Mouse (Mus musculus): ENCODE results near the gene Ddx39b. TPM values are rescaled to one million over a fixed set of nuclear protein-coding genes. Genes with fewer than 3 reads are reported as not detected.

Gene Ddx39b
- polyA plus RNA-seq, 1 experiment = 268 TPM

DNA sequence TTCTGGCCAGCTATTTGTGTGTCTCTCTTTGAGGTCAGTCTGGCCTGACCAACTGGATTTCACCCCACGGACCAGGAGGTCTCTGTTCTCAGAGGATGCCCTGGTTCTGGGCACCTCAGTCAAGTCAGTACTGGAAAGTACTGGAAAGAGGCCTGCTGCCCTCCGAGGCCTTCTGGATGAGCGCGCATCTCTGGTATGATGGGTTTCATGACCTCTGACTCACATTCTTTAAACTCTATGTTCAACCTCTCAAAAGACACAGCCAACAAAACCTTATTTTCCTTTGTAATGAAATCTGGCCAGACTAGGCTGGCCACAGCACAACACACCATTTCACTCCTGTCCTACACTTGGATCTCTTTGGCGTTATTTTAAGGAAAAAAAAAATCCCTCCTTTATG, 16.1 kb upstream of the Ddx39b start:
- no peak overlapping the region for H3K4me2 ChIP-seq (ENCODE audit: low read depth)
- H3ac ChIP-seq (ENCODE audit: control insufficient read depth, insufficient read length) = no peak overlapping the region
- H3K79me2 ChIP-seq (ENCODE audit: control insufficient read depth, insufficient read depth) = no peaks in the 10 kb centered on the region
- H3K36me3 ChIP-seq (ENCODE audit: control insufficient read depth, insufficient read depth) = peaks cover 10% of the 10 kb centered on the region
- TF ChIP-seq TCF3 (IDR thresholded peaks at IDR 0.05; ENCODE audit: insufficient read length, low read depth) (no peak), REST (IDR thresholded peaks at IDR 0.05; ENCODE audit: insufficient read depth, insufficient read length) (no peak), POLR2AphosphoS2 (IDR thresholded peaks at IDR 0.05; ENCODE audit: insufficient read length, low read depth) (no peak), MAX (IDR thresholded peaks at IDR 0.05; ENCODE audit: low read depth) (no peak), SRF (IDR thresholded peaks at IDR 0.05; ENCODE audit: control insufficient read depth, insufficient read length, low read depth) (no peak), USF1 (IDR thresholded peaks at IDR 0.05; ENCODE audit: low read depth) (no peak), TCF12 (IDR thresholded peaks at IDR 0.05; ENCODE audit: insufficient read depth, poor library complexity, severe bottlenecking) (no peak), MYOD1 (IDR thresholded peaks at IDR 0.05; ENCODE audit: control insufficient read depth in 1 of 3, insufficient read length in 2 of 3, low read depth in 2 of 3) (no peak), CEBPB (IDR thresholded peaks at IDR 0.05; ENCODE audit: insufficient read depth, poor library complexity, severe bottlenecking) (no peak), MYOG (IDR thresholded peaks at IDR 0.05; ENCODE audit: control insufficient read depth in 1 of 3, insufficient read depth in 1 of 3, insufficient read length in 2 of 3, low read depth in 2 of 3) (no peak), POLR2A (IDR thresholded peaks at IDR 0.05; ENCODE audit: insufficient read length, low read depth) (no peak), E2F4 (IDR thresholded peaks at IDR 0.05; ENCODE audit: insufficient read depth) (no peak)
- no peaks in the 10 kb centered on the region for H3K27me3 ChIP-seq (ENCODE audit: control insufficient read depth, insufficient read depth, insufficient read length)
- no peak overlapping the region for H3K4me3 ChIP-seq

GRCm38 (mm10) chr17:35226561-35227046, 14.9 kb upstream of the Ddx39b start:
- H3K79me2 ChIP-seq (ENCODE audit: control insufficient read depth, insufficient read depth) = peaks cover 5% of the 10 kb centered on the region
- H3K4me2 ChIP-seq (ENCODE audit: low read depth) = no peak overlapping the region
- TF ChIP-seq SRF (IDR thresholded peaks at IDR 0.05; ENCODE audit: control insufficient read depth, insufficient read length, low read depth) = no peak
- TF ChIP-seq REST (IDR thresholded peaks at IDR 0.05; ENCODE audit: insufficient read depth, insufficient read length) = no peak
- no peak for TF ChIP-seq MYOD1 (IDR thresholded peaks at IDR 0.05; ENCODE audit: control insufficient read depth in 1 of 3, insufficient read length in 2 of 3, low read depth in 2 of 3)
- TF ChIP-seq USF1 (IDR thresholded peaks at IDR 0.05; ENCODE audit: low read depth) = no peak
- no peak for TF ChIP-seq CEBPB (IDR thresholded peaks at IDR 0.05; ENCODE audit: insufficient read depth, poor library complexity, severe bottlenecking)
- TF ChIP-seq TCF3 (IDR thresholded peaks at IDR 0.05; ENCODE audit: insufficient read length, low read depth) = no peak
- no peak for TF ChIP-seq E2F4 (IDR thresholded peaks at IDR 0.05; ENCODE audit: insufficient read depth)
- TF ChIP-seq MYOG (IDR thresholded peaks at IDR 0.05; ENCODE audit: control insufficient read depth in 1 of 3, insufficient read depth in 1 of 3, insufficient read length in 2 of 3, low read depth in 2 of 3) = no peak
- TF ChIP-seq POLR2AphosphoS2 (IDR thresholded peaks at IDR 0.05; ENCODE audit: insufficient read length, low read depth) = no peak
- no peak for TF ChIP-seq POLR2A (IDR thresholded peaks at IDR 0.05; ENCODE audit: insufficient read length, low read depth)
- no peak for TF ChIP-seq TCF12 (IDR thresholded peaks at IDR 0.05; ENCODE audit: insufficient read depth, poor library complexity, severe bottlenecking)
- TF ChIP-seq MAX (IDR thresholded peaks at IDR 0.05; ENCODE audit: low read depth) = no peak
- no peak overlapping the region for H3ac ChIP-seq (ENCODE audit: control insufficient read depth, insufficient read length)
- H3K4me3 ChIP-seq = no peak overlapping the region
- peaks cover 10% of the 10 kb centered on the region for H3K36me3 ChIP-seq (ENCODE audit: control insufficient read depth, insufficient read depth)
- H3K27me3 ChIP-seq (ENCODE audit: control insufficient read depth, insufficient read depth, insufficient read length) = no peaks in the 10 kb centered on the region

- TF ChIP-seq USF1 (IDR thresholded peaks at IDR 0.05; ENCODE audit: low read depth) (no peak), MYOG (IDR thresholded peaks at IDR 0.05; ENCODE audit: control insufficient read depth in 1 of 3, insufficient read depth in 1 of 3, insufficient read length in 2 of 3, low read depth in 2 of 3) (no peak), SRF (IDR thresholded peaks at IDR 0.05; ENCODE audit: control insufficient read depth, insufficient read length, low read depth) (no peak), MAX (IDR thresholded peaks at IDR 0.05; ENCODE audit: low read depth) (no peak), POLR2AphosphoS2 (IDR thresholded peaks at IDR 0.05; ENCODE audit: insufficient read length, low read depth) (no peak), E2F4 (IDR thresholded peaks at IDR 0.05; ENCODE audit: insufficient read depth) (no peak), TCF12 (IDR thresholded peaks at IDR 0.05; ENCODE audit: insufficient read depth, poor library complexity, severe bottlenecking) (no peak)
- Histone ChIP-seq H3ac (ENCODE audit: control insufficient read depth, insufficient read length) (no peak overlapping the region), H3K27me3 (ENCODE audit: control insufficient read depth, insufficient read depth, insufficient read length) (no peaks in the 10 kb centered on the region)
These were observed 10.5 kb upstream of the Ddx39b start for GRCm38 (mm10) chr17:35231022-35231421.

GRCm38 (mm10) chr17:35232043-35232442, 9.5 kb upstream of the Ddx39b start:
- Histone ChIP-seq H3K36me3 (ENCODE audit: control insufficient read depth, insufficient read depth) (peaks cover 14% of the 10 kb centered on the region), H3K79me2 (ENCODE audit: control insufficient read depth, insufficient read depth) (peaks cover 21% of the 10 kb centered on the region), H3ac (ENCODE audit: control insufficient read depth, insufficient read length) (no peak overlapping the region), H3K27me3 (ENCODE audit: control insufficient read depth, insufficient read depth, insufficient read length) (no peaks in the 10 kb centered on the region), H3K4me2 (ENCODE audit: low read depth) (no peak overlapping the region), H3K4me3 (no peak overlapping the region)
- no peak for TF ChIP-seq POLR2A (IDR thresholded peaks at IDR 0.05; ENCODE audit: insufficient read length, low read depth)
- no peak for TF ChIP-seq REST (IDR thresholded peaks at IDR 0.05; ENCODE audit: insufficient read depth, insufficient read length)
- no peak for TF ChIP-seq MYOD1 (IDR thresholded peaks at IDR 0.05; ENCODE audit: control insufficient read depth in 1 of 3, insufficient read length in 2 of 3, low read depth in 2 of 3)
- no peak for TF ChIP-seq TCF3 (IDR thresholded peaks at IDR 0.05; ENCODE audit: insufficient read length, low read depth)
- no peak for TF ChIP-seq MAX (IDR thresholded peaks at IDR 0.05; ENCODE audit: low read depth)
- no peak for TF ChIP-seq E2F4 (IDR thresholded peaks at IDR 0.05; ENCODE audit: insufficient read depth)
- no peak for TF ChIP-seq TCF12 (IDR thresholded peaks at IDR 0.05; ENCODE audit: insufficient read depth, poor library complexity, severe bottlenecking)
- TF ChIP-seq USF1 (IDR thresholded peaks at IDR 0.05; ENCODE audit: low read depth) = no peak
- no peak for TF ChIP-seq SRF (IDR thresholded peaks at IDR 0.05; ENCODE audit: control insufficient read depth, insufficient read length, low read depth)
- no peak for TF ChIP-seq POLR2AphosphoS2 (IDR thresholded peaks at IDR 0.05; ENCODE audit: insufficient read length, low read depth)
- no peak for TF ChIP-seq MYOG (IDR thresholded peaks at IDR 0.05; ENCODE audit: control insufficient read depth in 1 of 3, insufficient read depth in 1 of 3, insufficient read length in 2 of 3, low read depth in 2 of 3)
- no peak for TF ChIP-seq CEBPB (IDR thresholded peaks at IDR 0.05; ENCODE audit: insufficient read depth, poor library complexity, severe bottlenecking)

More at GRCm38 (mm10) chr17:35231022-35231421, 10.5 kb upstream of the Ddx39b start:
- Histone ChIP-seq H3K4me3 (no peak overlapping the region), H3K4me2 (ENCODE audit: low read depth) (no peak overlapping the region), H3K79me2 (ENCODE audit: control insufficient read depth, insufficient read depth) (peaks cover 21% of the 10 kb centered on the region), H3K36me3 (ENCODE audit: control insufficient read depth, insufficient read depth) (peaks cover 14% of the 10 kb centered on the region)
